Mouse (Mus musculus): Measurements from ENCODE around the gene Elp1.

Gene Elp1

GRCm38 (mm10) chr4:56801907-56802668, at the start of gene Elp1, which contains the start of gene Fam206a:
Gene Elp1, minus strand, starts transcription at chr4:56802331.
Gene Fam206a, plus strand, starts transcription at chr4:56802345.
- peak; percentile 98 for DNase-seq (ENCODE audit: low spot score)

- no peak for DNase-seq (ENCODE audit: low spot score)
Measured at GRCm38 (mm10) chr4:56850724-56851123, 48.6 kb upstream of the Elp1 start.

- DNase-seq (ENCODE audit: low spot score) = no peak
Measured at GRCm38 (mm10) chr4:56848044-56848443, 45.9 kb upstream of the Elp1 start.

DNA sequence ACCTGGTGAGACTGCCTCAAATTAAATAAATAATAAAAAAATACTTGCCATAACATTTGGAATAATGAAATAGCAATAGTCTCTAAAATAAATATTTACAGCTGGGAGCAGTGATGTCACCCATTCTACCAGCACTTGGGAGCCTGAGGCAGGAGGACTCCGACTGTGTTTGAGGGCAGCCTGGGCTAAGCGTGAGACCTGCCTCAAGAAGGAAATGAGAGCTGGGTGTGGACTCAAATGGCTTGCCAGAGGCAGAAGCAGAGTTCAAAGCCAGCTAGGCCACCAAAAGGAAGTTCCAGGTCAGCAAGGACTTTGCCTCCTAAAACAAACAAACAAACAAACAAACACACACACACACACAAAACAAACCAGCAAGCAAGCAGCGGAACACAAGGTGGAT, 45.3 kb upstream of the Elp1 start:
- DNase-seq (ENCODE audit: low spot score) = no peak

DNA sequence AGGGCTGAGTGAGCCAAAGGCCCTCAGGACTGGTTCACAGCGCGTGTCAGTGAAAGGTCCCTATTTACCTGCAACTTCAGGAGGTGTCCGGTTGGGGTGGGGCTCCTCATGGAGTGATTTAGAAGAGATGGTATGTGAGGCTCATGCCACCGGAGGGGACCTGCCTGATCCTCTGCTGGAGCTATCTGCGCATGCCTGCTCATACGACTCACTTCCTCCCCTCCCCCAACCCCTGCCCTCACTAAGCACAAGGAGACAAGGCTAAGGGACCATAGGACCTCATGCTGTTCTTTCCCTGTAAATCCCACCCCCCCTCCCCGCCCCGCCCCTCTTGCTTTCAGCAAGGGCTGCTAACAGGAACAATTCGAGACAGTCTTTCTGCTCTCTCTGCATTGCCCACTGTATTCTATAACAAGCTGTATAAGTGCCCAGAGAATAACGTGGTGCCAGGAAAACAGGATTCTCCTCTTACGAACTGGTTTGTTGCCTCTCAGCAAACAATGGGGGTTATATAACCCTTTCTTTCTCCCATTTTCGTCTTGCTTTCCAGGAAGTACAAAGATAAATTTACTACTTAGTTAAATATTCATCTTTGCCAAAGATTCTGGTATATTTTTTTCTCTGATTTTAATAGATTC, 43.9 kb upstream of the Elp1 start:
- DNase-seq (ENCODE audit: low spot score) = no peak

GRCm38 (mm10) chr4:56844911-56845310, 42.8 kb upstream of the Elp1 start:
- no peak for DNase-seq (ENCODE audit: low spot score)

DNA sequence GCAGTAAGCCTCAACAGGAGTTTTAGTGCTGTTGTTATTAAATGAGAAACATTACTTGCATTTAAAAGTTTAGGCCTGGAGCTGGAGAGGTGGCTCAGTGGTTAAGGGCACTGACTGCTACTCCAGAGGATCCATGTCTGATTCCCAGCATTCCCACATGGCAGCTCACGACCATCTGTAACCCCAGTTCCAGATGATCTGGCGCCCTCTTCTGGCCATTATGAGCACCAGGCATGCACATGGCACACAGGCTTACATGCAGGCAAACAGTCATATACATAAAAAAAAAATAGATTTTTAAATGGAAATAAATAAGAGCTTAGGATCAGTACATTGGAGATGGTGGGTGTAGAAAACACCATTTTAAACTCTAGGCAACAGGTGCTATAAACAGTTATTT, 41.8 kb upstream of the Elp1 start:
- DNase-seq (ENCODE audit: low spot score) = no peak

GRCm38 (mm10) chr4:56842501-56842900, 40.4 kb upstream of the Elp1 start:
- no peak for DNase-seq (ENCODE audit: low spot score)

GRCm38 (mm10) chr4:56840297-56840696, 38.2 kb upstream of the Elp1 start:
- no peak for DNase-seq (ENCODE audit: low spot score)

GRCm38 (mm10) chr4:56837661-56838060, 35.5 kb upstream of the Elp1 start:
- DNase-seq (ENCODE audit: low spot score) = no peak

DNA sequence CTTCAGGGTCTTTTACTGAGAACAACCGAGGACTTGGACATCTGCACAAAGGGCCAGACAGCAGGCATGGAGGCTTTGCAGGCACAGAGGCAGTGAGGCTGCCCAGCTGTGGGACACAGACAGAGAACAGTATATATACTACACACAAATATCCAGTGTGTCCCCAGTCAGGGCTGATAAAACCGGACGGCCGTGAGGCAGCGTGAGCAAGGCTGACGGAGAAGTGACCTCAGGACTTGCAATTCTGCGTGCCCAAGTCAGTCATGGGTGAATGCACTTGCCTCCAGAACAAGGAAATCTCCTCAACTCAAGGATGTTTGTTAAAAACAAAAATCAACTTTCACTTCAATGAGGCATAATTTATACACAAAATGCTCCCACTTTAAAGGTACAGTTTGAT, 29.9 kb upstream of the Elp1 start:
- DNase-seq (ENCODE audit: low spot score) = no peak

GRCm38 (mm10) chr4:56831013-56831609, 29.0 kb upstream of the Elp1 start:
- DNase-seq (ENCODE audit: low spot score) = no peak

DNA sequence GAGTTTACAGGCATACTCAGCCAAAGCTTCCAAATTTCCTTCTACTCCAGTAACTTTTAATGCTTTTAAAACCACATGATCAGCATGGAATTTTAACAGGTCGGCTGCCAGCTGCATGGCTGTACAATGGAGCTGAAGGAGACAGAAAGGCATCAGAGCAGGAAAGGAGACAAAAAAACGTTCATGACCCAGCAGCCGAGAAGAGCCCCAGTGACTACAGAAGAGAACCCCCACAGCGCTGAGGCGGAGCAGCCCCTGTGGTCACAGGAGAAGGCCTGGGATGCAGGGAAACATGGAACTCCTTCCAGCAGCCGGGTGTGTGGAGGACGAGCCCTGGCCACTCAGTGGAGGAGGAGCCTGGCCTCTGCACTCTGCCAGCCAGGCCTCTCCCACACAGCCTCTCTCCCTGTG, 27.4 kb upstream of the Elp1 start:
- peak; percentile 43 for DNase-seq (ENCODE audit: low spot score)

DNA sequence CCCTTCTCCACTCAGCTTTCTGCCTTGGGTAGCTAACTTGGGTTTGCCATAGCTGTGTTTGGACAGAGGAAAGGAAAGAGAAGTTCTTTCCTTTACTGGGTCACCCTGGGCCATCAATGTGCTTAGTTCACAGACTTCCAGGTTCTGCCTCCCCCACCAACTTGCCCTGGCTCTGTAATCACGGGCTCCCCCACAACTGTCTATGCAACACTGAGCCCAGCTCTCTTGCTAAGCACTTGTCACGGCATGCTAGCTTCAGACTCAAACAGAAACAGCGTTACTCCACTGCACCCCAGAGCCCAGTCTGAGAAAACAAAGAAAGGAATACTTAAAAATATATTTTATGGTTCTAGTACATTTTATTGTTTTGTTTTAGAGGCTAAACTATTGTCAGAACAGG, 26.8 kb upstream of the Elp1 start:
- DNase-seq (ENCODE audit: low spot score) = no peak

GRCm38 (mm10) chr4:56824231-56824630, 22.1 kb upstream of the Elp1 start:
- no peak for DNase-seq (ENCODE audit: low spot score)

DNA sequence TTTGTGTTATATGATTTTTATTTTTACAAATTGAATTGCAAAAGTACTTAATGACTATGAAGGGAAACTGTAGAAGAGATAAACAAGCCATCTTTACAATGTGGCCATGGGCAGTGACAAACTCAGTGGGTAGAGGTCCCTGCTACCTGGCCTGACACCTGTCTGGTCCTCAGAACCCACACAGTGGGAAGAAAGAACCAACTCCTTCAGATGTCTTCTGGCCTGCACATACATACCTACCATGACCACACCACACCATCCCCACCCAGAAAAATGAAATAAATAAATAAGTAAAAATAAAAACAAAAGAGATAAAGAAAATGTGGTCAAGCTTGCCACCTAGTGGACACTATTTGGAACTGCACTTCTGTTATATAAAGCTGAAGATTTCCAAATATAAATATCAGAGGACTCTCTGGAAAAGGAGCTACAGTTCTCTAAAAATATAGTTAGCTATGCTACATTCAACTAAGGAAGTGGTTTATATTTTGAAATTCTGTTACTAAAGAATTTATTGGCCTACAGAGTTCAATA, 18.0 kb upstream of the Elp1 start:
- no peak for DNase-seq (ENCODE audit: low spot score)

DNA sequence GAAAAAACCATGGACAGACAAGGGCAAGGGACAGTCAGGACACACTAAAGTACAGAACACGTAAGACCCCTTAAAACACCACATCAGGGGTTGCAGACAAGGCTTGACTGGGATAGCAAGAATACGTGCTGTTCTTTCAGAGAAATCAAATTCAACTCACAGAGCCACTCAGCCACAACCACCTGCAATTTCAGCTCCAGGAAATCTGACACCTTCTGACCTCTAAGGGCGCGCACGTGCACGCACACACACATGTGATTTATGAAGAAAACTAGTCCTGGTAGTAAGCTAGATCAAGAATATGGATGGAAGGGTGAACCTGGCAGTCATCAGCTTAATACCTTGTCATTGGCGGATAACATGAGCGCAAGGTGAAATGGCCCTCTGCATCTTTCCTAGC, 13.0 kb upstream of the Elp1 start:
- DNase-seq (ENCODE audit: low spot score) = no peak

GRCm38 (mm10) chr4:56812096-56812495, 10.0 kb upstream of the Elp1 start:
- DNase-seq (ENCODE audit: low spot score) = no peak

DNA sequence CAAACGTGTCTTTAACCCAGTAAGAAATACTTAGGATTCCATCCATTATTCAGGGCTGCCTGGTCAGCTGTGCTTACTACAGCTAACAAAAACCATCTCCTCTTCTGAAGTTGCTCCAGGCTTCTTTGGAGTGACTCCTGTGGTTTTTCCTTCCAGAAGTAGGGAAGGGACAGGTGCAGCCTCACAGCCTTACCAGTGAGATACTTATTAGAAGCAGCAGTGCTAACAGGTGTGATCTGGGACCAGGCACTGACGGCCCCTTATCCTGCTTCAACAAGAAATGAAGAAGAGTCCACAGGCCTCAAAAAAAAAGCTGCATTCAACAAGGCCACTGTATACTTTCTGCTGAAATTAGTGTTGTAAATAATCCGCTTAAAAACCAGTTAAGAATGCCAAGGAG, 9.5 kb upstream of the Elp1 start:
- no peak for DNase-seq (ENCODE audit: low spot score)

GRCm38 (mm10) chr4:56809050-56809449, 6.9 kb upstream of the Elp1 start:
- DNase-seq (ENCODE audit: low spot score) = no peak

GRCm38 (mm10) chr4:56802669-56803150, 579 bp upstream of the Elp1 start:
- no peak for DNase-seq (ENCODE audit: low spot score)

- DNase-seq (ENCODE audit: low spot score) = no peak
Measured at GRCm38 (mm10) chr4:56791373-56791772, 10.8 kb downstream of the Elp1 start.

- no peak for DNase-seq (ENCODE audit: low spot score)
Measured at GRCm38 (mm10) chr4:56771065-56771464, 31.1 kb downstream of the Elp1 start.
